Mouse (Mus musculus): ENCODE measurements around the gene Cacna1a.
"Not testable (repeated sequence)": the region's sequence is repeated elsewhere in the genome, so short reads cannot be mapped to it uniquely, and the experiment has no call there.

Gene Cacna1a

DNA sequence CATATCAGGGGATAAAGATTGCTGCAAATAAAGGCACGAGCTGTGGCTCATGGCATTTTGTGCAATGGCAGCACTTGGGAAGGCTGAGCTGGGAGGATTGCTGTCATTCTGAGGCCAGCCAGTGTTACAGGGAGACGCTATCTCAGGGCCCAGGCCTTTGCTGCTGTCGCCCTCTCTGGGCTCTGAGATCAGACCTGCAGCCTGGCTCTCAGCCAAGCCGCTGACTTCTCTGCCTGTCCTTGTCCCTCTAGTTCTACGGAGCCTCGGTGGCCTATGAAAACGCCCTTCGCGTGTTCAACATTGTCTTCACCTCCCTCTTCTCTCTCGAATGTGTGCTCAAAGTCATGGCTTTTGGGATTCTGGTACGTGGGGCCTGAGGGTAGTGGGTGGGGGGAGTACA is 200.3 kb downstream of the Cacna1a start:
- DNase-seq (ENCODE audit: low spot score in 2 of 2) = no peak

DNA sequence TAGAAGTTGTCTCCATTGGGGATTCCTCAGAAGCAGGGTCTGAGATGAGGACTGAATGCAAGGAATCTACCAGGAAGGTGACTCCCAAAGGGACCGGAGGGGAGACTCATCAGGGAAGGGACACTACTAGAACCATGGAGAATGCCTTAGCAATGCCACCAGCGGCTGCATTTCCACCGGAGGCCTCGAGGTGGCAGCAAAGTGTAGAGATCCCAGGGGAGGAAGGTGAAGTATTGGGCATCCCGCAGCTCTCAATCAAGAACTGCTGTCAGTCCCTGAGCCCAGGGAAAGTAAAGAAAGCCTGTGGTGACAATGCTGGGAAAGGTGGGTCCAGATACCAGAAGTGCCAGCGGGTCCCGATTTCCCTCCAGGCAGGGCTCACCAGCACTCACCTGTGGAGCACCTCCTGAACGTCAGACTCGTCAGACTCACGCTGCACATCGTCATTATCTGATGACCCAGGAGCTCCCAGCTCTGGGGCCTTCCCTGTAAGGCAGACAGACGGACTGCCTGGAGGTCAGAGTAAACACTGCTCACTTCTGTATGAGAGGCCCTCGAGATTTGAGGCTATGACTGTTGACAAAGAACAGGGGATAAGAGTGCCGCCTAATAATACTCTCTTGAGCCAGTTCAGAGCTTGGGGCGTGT is 203.9 kb downstream of the Cacna1a start:
- peak; percentile 31 to 73 for DNase-seq (ENCODE audit: low spot score in 2 of 2)

DNA sequence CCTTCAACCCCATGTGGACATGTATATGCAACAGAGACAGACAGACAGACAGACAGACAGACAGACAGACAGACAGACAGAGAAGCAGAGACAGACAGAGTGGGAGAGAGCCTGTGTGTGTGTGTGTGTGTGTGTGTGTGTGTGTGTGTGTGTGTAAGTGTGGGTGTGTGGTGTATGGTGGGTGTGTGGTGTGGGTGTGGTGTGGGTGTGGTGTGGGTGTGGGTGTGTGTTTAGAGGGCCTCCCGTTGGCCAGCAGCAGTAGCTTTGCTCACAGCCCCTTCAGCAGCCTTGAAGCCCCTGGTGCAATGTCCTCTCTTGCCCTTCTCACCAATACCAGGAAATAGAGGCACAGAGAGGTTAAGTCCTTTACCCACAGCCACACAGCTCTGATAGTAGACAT is 204.9 kb downstream of the Cacna1a start:
- no peak for DNase-seq (ENCODE audit: low spot score in 2 of 2)

DNA sequence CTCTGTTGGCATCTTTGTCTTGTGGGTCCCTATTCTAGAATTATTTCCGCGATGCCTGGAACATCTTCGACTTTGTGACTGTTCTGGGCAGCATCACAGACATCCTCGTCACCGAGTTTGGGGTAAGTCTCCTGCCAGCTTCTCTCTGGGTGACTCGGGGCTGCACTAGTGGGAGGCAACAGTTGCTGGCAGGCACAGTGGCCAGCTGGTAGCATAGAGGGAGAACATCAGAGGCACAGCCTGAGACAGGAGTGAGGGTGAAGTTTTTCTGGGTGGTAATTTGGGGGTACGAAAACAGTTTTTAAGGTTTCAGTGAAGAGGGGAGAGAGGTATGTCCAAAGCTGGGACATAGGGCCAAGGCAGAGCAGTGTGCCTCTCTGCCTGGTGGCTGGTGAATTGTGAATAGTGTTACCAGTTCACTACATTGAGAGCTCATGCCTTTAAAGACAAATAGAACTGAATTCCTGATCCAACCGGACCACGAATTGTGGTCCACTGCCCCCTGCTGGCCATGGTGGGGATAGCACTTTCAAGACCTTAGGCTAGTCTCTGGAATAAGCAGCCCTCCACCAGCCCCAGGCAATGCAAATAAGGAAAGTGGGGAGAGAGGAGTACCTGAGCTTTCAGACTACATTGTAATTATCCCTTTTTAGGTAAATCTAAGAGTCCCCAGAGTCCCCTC is 206.0 kb downstream of the Cacna1a start:
- peak; percentile 30 to 81 for DNase-seq (ENCODE audit: low spot score in 2 of 2)

DNA sequence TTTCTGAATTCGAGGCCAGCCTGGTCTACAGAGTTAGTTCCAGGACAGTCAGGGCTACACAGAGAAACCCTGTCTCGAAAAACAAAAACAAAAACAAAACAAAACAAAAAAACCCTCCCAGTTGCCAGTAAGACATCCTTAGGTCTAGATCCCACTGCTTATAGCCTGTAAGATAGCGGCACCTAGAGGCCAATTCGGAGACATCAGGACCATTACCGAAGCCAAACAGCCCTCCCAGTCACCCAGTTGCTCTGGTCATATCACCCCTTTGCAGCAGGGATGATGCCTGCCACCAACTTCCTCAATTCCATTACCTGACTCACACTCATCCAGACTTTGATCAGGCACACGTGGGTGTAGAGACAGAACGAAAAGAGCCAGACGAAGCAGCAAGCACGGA is 207.4 kb downstream of the Cacna1a start:
- peak; percentile 20 to 56 for DNase-seq (ENCODE audit: low spot score in 2 of 2)

DNA sequence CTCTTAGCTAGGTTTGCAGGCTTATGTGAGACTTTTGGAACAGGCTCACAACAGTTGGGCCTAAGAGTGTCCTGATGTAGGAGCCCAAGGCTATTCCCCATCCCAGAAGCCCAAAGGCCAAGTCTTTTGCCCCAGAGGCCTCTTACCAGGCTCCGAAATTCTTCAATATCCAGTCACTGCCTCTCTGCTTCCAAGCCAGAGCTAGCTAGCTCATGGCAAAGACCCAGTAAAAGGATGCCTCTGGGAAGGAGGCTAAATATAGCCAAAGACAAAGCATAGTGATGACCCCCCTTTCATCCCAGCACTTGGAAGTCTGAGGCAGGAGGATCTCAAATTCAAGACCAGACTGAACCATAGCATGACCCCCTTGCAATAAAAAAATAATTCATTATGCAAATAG is 211.2 kb downstream of the Cacna1a start:
- no peak for DNase-seq (ENCODE audit: low spot score in 2 of 2)

DNA sequence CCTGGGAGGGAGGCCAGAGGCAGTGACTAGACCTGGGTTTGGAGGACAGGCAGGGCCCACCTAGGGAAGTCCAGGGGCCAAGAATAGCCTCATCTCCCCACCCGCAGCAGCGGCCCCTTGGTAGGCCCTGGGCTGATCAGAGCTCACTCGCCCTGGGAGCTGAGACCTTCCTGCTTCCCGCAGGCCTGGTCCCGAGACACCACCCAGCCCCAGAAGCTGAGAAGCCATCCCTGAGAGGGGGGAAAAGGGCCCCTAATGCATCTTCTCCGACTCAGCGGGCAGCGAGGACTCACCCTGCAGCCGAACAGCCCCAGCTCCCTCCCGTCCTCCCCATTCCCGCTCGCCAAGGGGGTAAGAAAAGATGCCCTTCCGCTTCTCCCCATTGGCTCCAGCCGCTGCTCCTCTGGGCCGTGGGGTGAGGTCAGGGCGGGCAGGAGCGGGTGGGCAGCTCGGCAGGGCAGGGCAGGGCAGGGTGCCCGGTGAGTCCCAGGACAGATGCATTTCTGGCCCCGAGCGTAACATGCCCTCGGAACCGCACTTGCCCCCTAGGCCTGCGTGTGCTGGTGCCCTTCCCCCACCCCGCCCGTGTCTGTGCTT is 212.2 kb downstream of the Cacna1a start:
- DNase-seq (ENCODE audit: low spot score in 2 of 2) = no peak

DNA sequence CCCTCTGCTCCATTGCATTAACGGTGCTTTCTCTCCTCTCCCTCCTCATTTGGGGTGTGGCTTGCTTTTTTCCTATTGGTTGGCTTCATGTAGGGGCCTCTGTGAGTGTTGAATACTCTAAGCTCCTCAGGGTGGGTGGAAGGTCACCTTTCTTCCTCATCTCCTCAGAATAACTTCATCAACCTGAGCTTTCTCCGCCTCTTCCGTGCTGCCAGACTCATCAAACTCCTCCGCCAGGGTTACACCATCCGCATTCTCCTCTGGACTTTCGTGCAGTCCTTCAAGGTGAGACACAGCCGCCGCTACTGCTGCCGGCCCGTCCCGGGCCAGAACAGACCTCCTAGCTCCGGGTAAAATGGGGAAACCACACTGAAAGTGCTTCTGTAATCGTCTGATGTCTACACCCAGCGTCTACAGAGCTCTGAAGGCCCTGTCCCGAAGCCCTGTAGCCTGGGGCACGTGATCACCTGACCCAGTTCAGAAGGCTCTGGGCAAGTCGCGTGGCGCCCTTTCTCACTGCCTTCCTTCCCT is 213.0 kb downstream of the Cacna1a start:
- DNase-seq (ENCODE audit: low spot score in 2 of 2) = no peak

DNA sequence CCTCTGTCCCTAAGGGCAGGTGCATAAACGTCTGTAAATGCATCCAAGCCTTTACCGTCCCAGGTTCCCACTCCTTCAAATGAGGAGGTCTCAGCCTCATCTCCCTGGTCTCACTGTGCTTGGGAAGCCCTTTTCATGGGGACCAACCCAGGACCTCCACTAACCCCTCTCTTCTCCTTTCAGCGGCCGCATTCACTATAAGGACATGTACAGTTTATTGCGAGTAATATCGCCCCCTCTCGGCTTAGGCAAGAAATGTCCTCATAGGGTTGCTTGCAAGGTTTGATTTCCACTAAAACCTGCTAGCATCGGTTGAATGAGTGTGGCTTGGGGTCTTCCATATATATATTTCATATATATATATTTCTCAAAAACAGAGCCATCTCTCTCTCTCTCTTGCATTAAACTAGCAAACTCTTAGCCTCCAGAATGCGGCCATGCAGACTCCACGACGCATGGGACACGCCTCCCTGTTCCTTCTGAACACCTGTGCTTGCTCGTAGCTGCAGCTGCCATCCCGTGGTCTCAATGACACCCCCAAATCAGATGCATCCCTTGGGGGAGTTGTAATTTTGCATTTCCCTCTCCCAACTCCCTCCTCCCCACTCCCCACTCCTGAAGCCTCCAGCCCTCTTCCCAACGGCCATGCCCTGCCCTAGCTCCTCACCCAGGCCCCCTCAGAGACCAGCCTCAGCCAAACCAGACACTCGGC is 226.4 kb downstream of the Cacna1a start:
- DNase-seq (ENCODE audit: low spot score in 2 of 2) = peak in 1 of 2 experiments; percentile 57

DNA sequence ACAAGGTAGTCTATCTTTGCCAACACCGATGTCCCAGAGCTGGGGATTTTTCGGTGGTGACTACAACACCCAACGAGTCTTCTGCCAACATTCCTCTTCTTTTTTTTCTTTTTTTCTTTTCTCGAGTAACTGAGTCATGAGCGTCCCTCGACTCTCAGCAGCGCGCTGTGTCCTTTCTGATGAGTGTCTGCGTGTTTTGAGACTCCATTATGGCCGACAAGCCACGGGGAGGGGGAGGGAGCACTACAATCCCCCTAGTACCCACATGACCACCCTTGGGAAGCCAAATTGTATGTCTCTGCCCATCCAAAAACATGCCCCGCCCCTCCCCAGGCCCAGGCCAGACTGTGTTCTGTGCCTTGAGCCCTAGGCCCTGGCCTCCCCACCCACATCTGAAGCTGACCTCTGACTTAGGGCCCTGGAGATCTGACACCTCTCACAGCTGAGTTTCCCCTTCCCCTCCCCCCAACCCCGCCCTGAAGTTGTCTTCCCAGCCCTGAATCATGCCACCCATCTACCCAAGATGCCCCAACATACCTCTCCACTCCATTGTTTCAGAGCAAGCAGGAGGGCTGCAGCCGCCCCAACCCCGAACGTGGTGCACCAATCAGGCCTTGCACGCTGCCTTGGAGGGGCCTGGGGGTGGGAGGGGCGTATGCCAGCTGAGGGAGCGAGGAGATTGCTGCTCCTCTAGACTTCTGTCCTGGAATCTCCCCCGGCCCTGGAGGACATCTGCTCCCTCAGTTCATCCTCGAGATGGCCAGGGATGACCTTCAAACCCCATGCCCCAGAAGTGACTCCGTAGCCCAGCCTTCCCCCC is 227.6 kb downstream of the Cacna1a start:
- no peak for DNase-seq (ENCODE audit: low spot score in 2 of 2)

DNA sequence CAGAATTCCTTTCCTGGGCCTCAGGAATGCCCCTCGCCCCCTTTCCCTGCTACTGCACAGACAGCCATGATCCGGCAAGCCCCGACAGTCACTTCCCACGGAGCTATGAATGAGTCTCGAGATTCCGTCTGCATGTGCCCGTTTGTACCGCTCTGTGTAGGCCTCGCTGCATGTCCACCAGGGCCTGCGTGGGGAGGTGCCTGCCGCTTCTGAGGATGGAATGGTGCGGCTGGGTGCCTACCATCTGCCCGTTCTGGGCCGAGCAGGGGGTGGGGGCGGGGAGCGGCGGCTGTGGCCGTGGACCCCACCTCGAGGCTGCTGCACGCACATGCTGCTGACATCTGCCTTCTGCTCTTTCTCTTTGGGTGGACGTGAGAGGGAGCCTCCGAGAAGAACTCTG is 228.8 kb downstream of the Cacna1a start:
- no peak for DNase-seq (ENCODE audit: low spot score in 2 of 2)

DNA sequence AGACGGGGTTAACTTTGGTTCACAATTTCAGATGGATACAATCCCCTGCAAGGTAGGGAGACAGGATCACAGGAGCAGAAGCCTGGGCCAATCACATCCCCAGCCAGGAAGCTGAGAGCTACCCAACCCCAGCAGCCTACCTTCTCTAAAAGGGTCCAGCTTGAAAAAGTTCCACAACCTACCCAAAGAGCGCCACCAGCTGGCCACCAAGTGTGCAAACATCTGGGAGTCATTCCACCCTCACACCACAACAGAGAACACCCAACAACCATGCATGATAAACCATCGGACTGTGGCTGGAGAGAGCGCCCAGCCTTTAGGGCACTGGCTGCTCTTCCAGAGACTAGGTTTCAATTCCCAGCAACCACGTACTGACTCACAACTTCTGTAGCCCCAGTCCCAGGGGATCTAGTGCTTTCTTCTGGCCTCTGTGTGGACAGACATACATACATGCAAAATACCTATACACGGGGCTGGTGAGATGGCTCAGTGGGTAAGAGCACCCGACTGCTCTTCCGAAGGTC is 232.9 kb downstream of the Cacna1a start:
- no peak for DNase-seq (ENCODE audit: low spot score in 2 of 2)

DNA sequence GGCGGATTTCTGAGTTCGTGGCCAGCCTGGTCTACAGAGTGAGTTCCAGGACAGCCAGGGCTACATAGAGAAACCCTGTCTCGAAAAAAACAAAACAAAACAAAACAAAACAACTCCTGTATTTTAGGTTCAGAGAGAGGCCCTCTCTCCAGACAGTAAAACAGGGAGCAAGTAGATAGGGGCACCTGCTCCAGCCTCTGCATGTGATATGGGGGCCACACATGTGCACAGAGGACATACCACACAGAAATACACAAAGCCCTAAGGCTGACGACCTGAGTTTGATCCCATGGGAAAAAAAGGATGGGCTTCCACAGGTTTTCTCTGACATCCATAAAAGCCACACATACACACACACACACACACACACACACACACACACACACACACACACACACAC is 235.2 kb downstream of the Cacna1a start:
- not testable (repeated sequence) for DNase-seq (ENCODE audit: low spot score in 2 of 2)

DNA sequence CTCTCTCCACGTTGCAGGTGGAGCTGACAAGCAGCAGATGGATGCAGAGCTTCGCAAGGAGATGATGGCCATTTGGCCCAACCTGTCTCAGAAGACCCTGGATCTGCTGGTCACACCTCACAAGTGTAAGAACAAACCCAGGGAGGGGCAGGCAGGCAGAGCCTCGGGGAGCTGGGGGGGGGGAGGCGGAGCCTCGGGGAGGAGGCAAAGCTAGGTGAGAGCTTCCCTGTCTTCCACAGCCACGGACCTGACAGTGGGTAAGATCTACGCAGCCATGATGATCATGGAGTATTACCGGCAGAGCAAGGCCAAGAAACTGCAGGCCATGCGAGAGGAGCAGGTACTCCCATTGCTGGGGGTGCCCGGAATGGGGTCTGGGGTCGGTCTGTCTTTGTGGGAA is 241.3 kb downstream of the Cacna1a start:
- no peak for DNase-seq (ENCODE audit: low spot score in 2 of 2)

DNA sequence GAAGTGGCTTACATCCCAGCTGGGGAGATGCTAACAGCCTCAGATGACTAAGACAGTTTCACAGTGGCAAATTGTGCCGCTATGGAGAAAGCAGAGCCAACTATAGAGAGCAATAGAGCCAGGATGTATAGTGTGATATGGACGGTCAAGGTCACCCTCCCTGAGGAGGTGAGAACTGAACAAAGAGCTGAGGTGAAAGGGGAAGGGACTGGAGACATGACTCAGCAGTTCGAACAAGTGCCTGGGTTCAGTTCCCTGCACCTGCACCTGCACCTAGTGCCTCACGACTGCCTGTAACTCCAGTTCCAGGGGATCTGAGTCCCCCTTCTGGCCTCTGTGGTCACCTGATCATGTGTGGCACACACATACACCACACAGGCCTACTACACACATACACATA is 241.9 kb downstream of the Cacna1a start:
- DNase-seq (ENCODE audit: low spot score in 2 of 2) = no peak

DNA sequence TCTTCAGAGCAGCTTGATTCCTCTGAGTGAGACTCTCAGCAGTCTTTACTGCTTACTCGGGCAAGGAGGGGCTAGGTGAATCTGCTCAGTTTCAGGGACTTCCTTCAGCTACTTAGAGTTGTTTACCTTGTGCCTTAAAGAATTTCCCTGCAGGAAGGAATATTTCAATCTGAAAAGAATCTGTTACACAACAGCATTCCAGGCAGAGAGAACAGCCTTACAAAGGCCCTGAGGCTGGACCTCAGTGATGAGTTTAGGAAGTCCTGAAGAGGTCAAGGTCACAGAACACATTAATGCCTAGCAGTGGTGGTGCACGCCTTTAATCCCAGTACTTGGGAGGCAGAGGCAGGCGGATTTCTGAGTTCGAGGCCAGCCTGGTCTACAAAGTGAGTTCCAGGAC is 243.6 kb downstream of the Cacna1a start:
- no peak for DNase-seq (ENCODE audit: low spot score in 2 of 2)

DNA sequence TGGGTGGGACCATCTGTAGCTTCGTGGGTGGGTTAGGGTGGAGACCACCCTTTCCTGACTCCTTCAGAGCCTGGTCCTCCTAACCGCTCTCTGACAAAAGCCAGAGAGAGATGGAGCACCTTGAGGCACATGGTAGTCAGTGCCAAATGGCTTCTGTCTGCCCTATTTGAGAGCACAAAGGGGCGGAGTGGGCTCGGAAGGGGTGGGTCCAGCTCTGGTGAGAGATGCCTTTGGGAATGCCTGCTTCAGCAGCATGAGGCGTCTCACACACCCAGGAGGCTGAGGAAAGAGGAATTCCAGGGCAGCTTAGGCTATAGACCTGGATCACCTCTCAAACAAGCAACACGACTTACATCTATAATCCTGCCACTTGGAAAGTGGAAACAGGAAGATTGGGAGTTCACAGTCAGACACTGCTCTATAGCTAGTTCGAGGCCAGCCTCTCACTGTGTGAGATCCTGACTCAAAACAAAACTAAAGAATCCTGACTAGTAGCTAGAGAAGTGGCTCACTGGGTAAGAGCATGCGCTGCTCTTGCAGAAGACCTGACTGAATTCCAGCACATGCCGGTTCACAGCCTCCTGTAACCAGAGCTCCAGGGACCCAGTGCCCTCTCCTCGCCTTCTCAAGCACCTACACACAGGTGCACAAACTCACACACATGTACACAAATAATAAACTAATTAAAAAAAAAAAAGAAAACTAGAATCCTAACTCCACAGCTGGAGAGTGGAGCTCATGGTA is 245.8 kb downstream of the Cacna1a start:
- no peak for DNase-seq (ENCODE audit: low spot score in 2 of 2)

DNA sequence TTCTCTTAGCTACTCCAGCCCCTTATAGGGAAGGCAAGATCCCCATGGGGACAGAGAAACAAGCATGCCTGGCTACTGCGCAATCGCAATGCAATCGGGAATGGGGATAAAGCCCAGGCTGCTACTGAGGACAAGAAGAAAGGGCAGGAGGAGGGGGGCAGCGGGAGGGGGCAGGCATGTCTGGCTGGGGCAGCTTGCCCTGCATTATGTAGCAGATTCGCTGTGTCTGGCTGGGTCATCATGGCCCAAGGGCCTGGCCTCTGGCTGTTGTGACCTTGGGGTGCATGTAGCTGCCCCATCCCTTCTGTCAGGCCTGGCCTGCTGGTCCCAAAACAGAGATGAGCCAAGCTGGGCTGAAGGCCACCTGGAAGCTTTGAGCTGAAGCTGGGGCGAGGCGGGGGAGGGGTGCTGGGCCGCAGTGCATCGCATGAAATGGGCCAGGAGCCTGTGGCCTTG is 246.6 kb downstream of the Cacna1a start:
- no peak for DNase-seq (ENCODE audit: low spot score in 2 of 2)

DNA sequence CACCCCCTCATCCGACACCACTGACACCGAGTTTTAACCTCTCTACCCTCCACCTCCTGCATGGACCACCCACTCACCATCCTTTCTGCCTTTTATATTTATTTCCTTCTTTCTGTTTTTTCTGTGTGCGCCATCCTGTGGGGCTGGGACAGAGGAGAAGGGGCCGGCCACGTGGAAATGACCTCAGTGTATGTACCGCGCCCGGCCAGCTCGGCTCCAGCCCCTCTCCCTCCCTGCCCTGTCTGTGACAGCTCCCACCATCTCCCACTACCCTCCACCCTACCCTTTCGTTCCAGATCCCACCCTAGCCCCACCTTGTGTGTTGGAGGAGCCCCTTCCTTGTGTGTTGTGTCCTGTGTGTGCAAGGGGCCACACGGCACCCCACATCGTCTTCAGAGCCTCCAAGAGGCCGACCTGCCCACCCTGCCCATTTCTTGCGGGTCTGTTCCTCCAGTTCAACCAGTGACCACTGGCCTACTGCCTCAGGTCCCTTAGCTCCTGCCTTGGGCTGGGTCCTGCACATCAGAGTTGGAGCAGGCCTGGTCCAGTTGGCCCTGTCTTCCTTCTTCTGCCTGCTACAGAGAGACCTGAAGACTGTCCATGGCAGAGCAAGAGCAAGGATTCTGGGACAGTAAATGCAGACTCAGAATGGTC is 247.3 kb downstream of the Cacna1a start:
- DNase-seq (ENCODE audit: low spot score in 2 of 2) = no peak
